Comparison of ENCODE assay signal across 12 mouse cellular contexts in genomic region chr19:21789676-21790075, GRCm38 (mm10). TPM values are rescaled to one million over a fixed set of nuclear protein-coding genes. Genes with fewer than 3 reads are reported as not detected.
DNase-seq lines count a peak whose midpoint lies in the region; ATAC-seq and TF ChIP-seq lines count a peak whose summit lies in the region.
"Had no signal": no experiment of that assay in that cellular context is flagged by ENCODE, and none has a peak within 500 bp of the region (broad histone marks: within the 10 kb centered on the region; RNA-seq: fewer than 3 reads in every experiment).

No protein-coding gene starts in this region.

- H3K4me1 ChIP-seq in kidney, embryonic 14.5 days (ENCODE audit: control insufficient read depth, insufficient read depth, low read length): peaks cover 9% of the 10 kb centered on the region
- H3K4me1 ChIP-seq in kidney, adult 2 months (ENCODE audit: control insufficient read depth, insufficient read depth, low read length): peaks cover 8% of the 10 kb centered on the region; the same call in 1 of the 2 replicates
- H3K4me1 ChIP-seq in forebrain, embryonic 11.5 days (replicated peaks; ENCODE audit: control insufficient read depth, insufficient read depth, low read length): peaks cover 29% of the 10 kb centered on the region
- H3K4me1 ChIP-seq in limb, embryonic 10.5 days: peaks cover 17% of the 10 kb centered on the region
- H3K4me1 ChIP-seq in neural tube, embryonic 12.5 days: peaks cover 50% of the 10 kb centered on the region
- peaks cover 3% of the 10 kb centered on the region for H3K4me1 ChIP-seq in heart, adult 2 months (ENCODE audit: control insufficient read depth, insufficient read depth, low read length)

- no peaks in the 10 kb centered on the region for H3K27me3 ChIP-seq in kidney, embryonic 14.5 days (ENCODE audit: control insufficient read depth, insufficient read depth, low read length)
- no peaks in the 10 kb centered on the region for H3K27me3 ChIP-seq in kidney, adult 2 months (replicated peaks; ENCODE audit: control insufficient read depth, insufficient read depth, low read length)
- H3K27me3 ChIP-seq in forebrain, embryonic 11.5 days (ENCODE audit: control insufficient read depth, insufficient read depth, low read length): no peaks in the 10 kb centered on the region
- H3K27me3 ChIP-seq in limb, embryonic 10.5 days (ENCODE audit: low read depth, poor library complexity, severe bottlenecking): no peaks in the 10 kb centered on the region
- no peaks in the 10 kb centered on the region for H3K27me3 ChIP-seq in neural tube, embryonic 12.5 days (replicated peaks)
- no peaks in the 10 kb centered on the region for H3K27me3 ChIP-seq in heart, adult 2 months (ENCODE audit: control insufficient read depth, insufficient read depth, low read length)
- H3K27me3 ChIP-seq: megakaryocyte, embryonic 14.5 days had no signal

- no peak for TF ChIP-seq EP300 in heart, adult 2 months (IDR thresholded peaks at IDR 0.05; ENCODE audit: insufficient read depth, low read depth, low read length)

- H3K36me3 ChIP-seq in kidney, embryonic 14.5 days (ENCODE audit: control insufficient read depth, insufficient read depth, low read length): peaks cover 5% of the 10 kb centered on the region; the same call in 1 of the 2 replicates
- no peaks in the 10 kb centered on the region; the same call in 1 of the 2 replicates for H3K36me3 ChIP-seq in kidney, adult 2 months (ENCODE audit: control insufficient read depth, insufficient read depth, low read length)
- H3K36me3 ChIP-seq in forebrain, embryonic 11.5 days (ENCODE audit: control insufficient read depth, insufficient read depth, low read length): peaks cover 2% of the 10 kb centered on the region; the same call in 1 of the 2 replicates
- peaks cover 27% of the 10 kb centered on the region for H3K36me3 ChIP-seq in limb, embryonic 10.5 days
- peaks cover 22% of the 10 kb centered on the region for H3K36me3 ChIP-seq in neural tube, embryonic 12.5 days
- H3K36me3 ChIP-seq in heart, adult 2 months (ENCODE audit: control insufficient read depth, insufficient read depth, low read length): peaks cover 2% of the 10 kb centered on the region

- no peak for DNase-seq in kidney, adult 2 months
- DNase-seq in forebrain, embryonic 11.5 days (ENCODE audit: low spot score): peak; percentile 68
- DNase-seq in limb, embryonic 10.5 days (ENCODE audit: low spot score): no peak
- no peak for DNase-seq in heart, adult 2 months
- DNase-seq in right cerebral cortex, postnatal 36 days (ENCODE audit: low spot score in 2 of 2): no peak
- DNase-seq in cerebellum, adult 9-11 months: no peak
- DNase-seq: liver; right cerebral cortex, postnatal 25 days had no signal

- H3K27ac ChIP-seq in kidney, embryonic 14.5 days (ENCODE audit: low read depth, low read length): no peak overlapping the region
- H3K27ac ChIP-seq in kidney, adult 2 months (ENCODE audit: insufficient read depth, low read depth, low read length): no peak overlapping the region
- H3K27ac ChIP-seq in forebrain, embryonic 11.5 days (ENCODE audit: low read depth, low read length): peak overlapping the region; percentile 84
- H3K27ac ChIP-seq in limb, embryonic 10.5 days: 0 out of 2 replicates have a peak overlapping the region, but pooled peaks have one; percentile 19
- peak overlapping the region; percentile 80 for H3K27ac ChIP-seq in neural tube, embryonic 12.5 days
- no peak overlapping the region for H3K27ac ChIP-seq in heart, adult 2 months

- no peak for TF ChIP-seq POLR2A in kidney, adult 2 months (IDR thresholded peaks at IDR 0.05; ENCODE audit: low read depth, low read length)
- TF ChIP-seq POLR2A in heart, adult 2 months (IDR thresholded peaks at IDR 0.05; ENCODE audit: insufficient read depth, low read depth, low read length): no peak

- H3K79me2 ChIP-seq in heart, adult 2 months (replicated peaks; ENCODE audit: control insufficient read depth, insufficient read depth, low read length): peaks cover 3% of the 10 kb centered on the region; the same call in 1 of the 2 replicates

- 32% methylated on average over 6 of the region's 6 CpGs for WGBS in kidney, embryonic 14.5 days
- 65% methylated on average over 6 of the region's 6 CpGs for WGBS in kidney, adult 2 months
- WGBS in forebrain, embryonic 11.5 days: 14% methylated on average over 6 of the region's 6 CpGs
- WGBS in limb, embryonic 10.5 days: 64% methylated on average over 6 of the region's 6 CpGs
- 12% methylated on average over 6 of the region's 6 CpGs for WGBS in neural tube, embryonic 12.5 days
- 73% methylated on average over 6 of the region's 6 CpGs for WGBS in heart, adult 2 months

- intact Hi-C loops in heart, adult 2 months (cut with DNase I): no loop called here

- H3K4me3 ChIP-seq in kidney, embryonic 14.5 days (ENCODE audit: low read length): no peak overlapping the region
- no peak overlapping the region for H3K4me3 ChIP-seq in kidney, adult 2 months (ENCODE audit: insufficient read depth, low read depth, low read length)
- no peak overlapping the region for H3K4me3 ChIP-seq in forebrain, embryonic 11.5 days (ENCODE audit: low read depth, low read length)
- H3K4me3 ChIP-seq in limb, embryonic 10.5 days: no peak overlapping the region
- no peak overlapping the region for H3K4me3 ChIP-seq in neural tube, embryonic 12.5 days
- no peak overlapping the region for H3K4me3 ChIP-seq in heart, adult 2 months
- H3K4me3 ChIP-seq: megakaryocyte, embryonic 14.5 days had no signal

- no peak for TF ChIP-seq CTCF in kidney, adult 2 months (conservative IDR thresholded peaks at IDR 0.05; ENCODE audit: insufficient read depth, insufficient read length, low read depth, low read length)
- TF ChIP-seq CTCF in heart, adult 2 months (IDR thresholded peaks at IDR 0.05): no peak

- no peaks in the 10 kb centered on the region for H3K9me3 ChIP-seq in kidney, embryonic 14.5 days (ENCODE audit: control insufficient read depth, low read length)
- no peaks in the 10 kb centered on the region for H3K9me3 ChIP-seq in forebrain, embryonic 11.5 days (ENCODE audit: control insufficient read depth, low read length)
- H3K9me3 ChIP-seq in limb, embryonic 10.5 days (replicated peaks): no peaks in the 10 kb centered on the region
- H3K9me3 ChIP-seq in neural tube, embryonic 12.5 days: no peaks in the 10 kb centered on the region
- H3K9me3 ChIP-seq: megakaryocyte, embryonic 14.5 days had no signal

- H3K9ac ChIP-seq in kidney, embryonic 14.5 days (ENCODE audit: low read depth, low read length): no peak overlapping the region
- no peak overlapping the region for H3K9ac ChIP-seq in forebrain, embryonic 11.5 days (ENCODE audit: low read length)
- no peak overlapping the region for H3K9ac ChIP-seq in neural tube, embryonic 12.5 days
- no peak overlapping the region for H3K9ac ChIP-seq in heart, adult 2 months (ENCODE audit: low read depth, low read length)

- no peak overlapping the region for H3K4me2 ChIP-seq in kidney, embryonic 14.5 days (replicated peaks; ENCODE audit: low read depth, low read length)
- H3K4me2 ChIP-seq in forebrain, embryonic 11.5 days (ENCODE audit: low read depth, low read length, severe bottlenecking): peak overlapping the region; percentile 24; the same call in 1 of the 2 replicates
- peak overlapping the region; percentile 42 for H3K4me2 ChIP-seq in neural tube, embryonic 12.5 days (replicated peaks)

- ATAC-seq in kidney, embryonic 14.5 days (ENCODE audit: low FRiP score, low TSS enrichment): peak; percentile 41; the same call in 1 of the 2 replicates
- ATAC-seq in forebrain, embryonic 11.5 days (replicated peaks; ENCODE audit: low FRiP score): peak; percentile 79
- peak; percentile 81 for ATAC-seq in neural tube, embryonic 12.5 days (ENCODE audit: low FRiP score, low read depth)
- ATAC-seq: inflammation-experienced regulatory T-cells, adult 6 months had no signal

RNA-seq across cellular contexts. Expression of gene Cemip2, which starts 11.5 kb away (rescaled TPM):
- polyA plus RNA-seq in kidney, embryonic 14.5 days (2014; fragmentation: Nextera tagmentation; extraction: Ambion mirVana): 16.6 and 26.8 TPM in 2 replicates
- 6.7 and 6.9 TPM in 2 replicates for polyA plus RNA-seq in kidney, adult 2 months (2012; rRNA removed)
- polyA plus RNA-seq in forebrain, embryonic 11.5 days (2014; fragmentation: Nextera tagmentation; extraction: Ambion mirVana): 75.4 and 77.2 TPM in 2 replicates
- 39.3 and 51.7 TPM in 2 replicates for polyA plus RNA-seq in limb, embryonic 10.5 days (2016; fragmentation: Nextera tagmentation; extraction: Ambion mirVana)
- polyA plus RNA-seq in neural tube, embryonic 12.5 days (2016; fragmentation: Nextera tagmentation; extraction: Ambion mirVana): 85.7 and 89.1 TPM in 2 replicates
- total RNA-seq in heart, adult 2 months (2021): 10 to 100 TPM; 10.7 to 11.7 TPM
- 4.5 and 5.8 TPM in 2 replicates for polyA plus RNA-seq in heart, adult 2 months (2012; rRNA removed)

Comparison
In these comparisons a context has a peak if more than half of its experiments do, and no peak if none do; other contexts are left out.
1. H3K27ac ChIP-seq: peak in forebrain, embryonic 11.5 days (single experiment), limb, embryonic 10.5 days (single experiment) and neural tube, embryonic 12.5 days (single experiment); none in kidney, embryonic 14.5 days (single experiment), kidney, adult 2 months (single experiment) and heart, adult 2 months (single experiment).
2. Peak in every context shown above with its lines, with median percentiles within 50 percentile points of each other: ATAC-seq.